Mouse (Mus musculus): ENCODE data around the gene Gm21860.
"Not testable (repeated sequence)": the region's sequence is repeated elsewhere in the genome, so short reads cannot be mapped to it uniquely, and the experiment has no call there.

Gm21860 gene

GRCm38 (mm10) chrY:90754721-90755120 is at the start of gene Gm21860:
Gene Gm21860 (minus strand): TSS chrY:90754821.
- DNase-seq: not testable (repeated sequence)

- not testable (repeated sequence) for DNase-seq
Measured at GRCm38 (mm10) chrY:90784438-90784837, 29.8 kb upstream of the Gm21860 start, which contains the start of gene Gm47283. Gene Gm47283 (plus strand): TSS chrY:90784738.

- DNase-seq: not testable (repeated sequence)
Measured at GRCm38 (mm10) chrY:90745256-90745655, 9.4 kb downstream of the Gm21860 start.

- peak; percentile 98 for DNase-seq
Measured at GRCm38 (mm10) chrY:90744381-90744981, 10.1 kb downstream of the Gm21860 start.

- no peak for DNase-seq
Measured at GRCm38 (mm10) chrY:90743811-90744220, 10.8 kb downstream of the Gm21860 start.

GRCm38 (mm10) chrY:90743053-90743810 is 11.4 kb downstream of the Gm21860 start:
- not testable (repeated sequence) for DNase-seq

- not testable (repeated sequence) for DNase-seq
Measured at GRCm38 (mm10) chrY:90742261-90743052, 12.2 kb downstream of the Gm21860 start.

GRCm38 (mm10) chrY:90741452-90742260 is 13.0 kb downstream of the Gm21860 start:
- DNase-seq: not testable (repeated sequence)

- not testable (repeated sequence) for DNase-seq
Measured at GRCm38 (mm10) chrY:90741006-90741405, 13.6 kb downstream of the Gm21860 start.

GRCm38 (mm10) chrY:90740013-90740561 is 14.5 kb downstream of the Gm21860 start:
- DNase-seq: no peak

GRCm38 (mm10) chrY:90739531-90740012 is 15.0 kb downstream of the Gm21860 start:
- not testable (repeated sequence) for DNase-seq

- DNase-seq: not testable (repeated sequence)
Measured at GRCm38 (mm10) chrY:90738841-90739530, 15.6 kb downstream of the Gm21860 start.

- DNase-seq: no peak
Measured at GRCm38 (mm10) chrY:90738431-90738680, 16.3 kb downstream of the Gm21860 start.

- no peak for DNase-seq
Measured at GRCm38 (mm10) chrY:90737606-90738430, 16.8 kb downstream of the Gm21860 start.

GRCm38 (mm10) chrY:90736217-90737000 is 18.2 kb downstream of the Gm21860 start:
- DNase-seq: not testable (repeated sequence)

GRCm38 (mm10) chrY:90735181-90735895 is 19.3 kb downstream of the Gm21860 start:
- not testable (repeated sequence) for DNase-seq

- DNase-seq: not testable (repeated sequence)
Measured at GRCm38 (mm10) chrY:90734334-90734696, 20.3 kb downstream of the Gm21860 start.

- DNase-seq: not testable (repeated sequence)
Measured at GRCm38 (mm10) chrY:90733656-90734333, 20.8 kb downstream of the Gm21860 start.
